Comparison of ENCODE assay signal across 13 mouse cellular contexts in the genomic region with DNA sequence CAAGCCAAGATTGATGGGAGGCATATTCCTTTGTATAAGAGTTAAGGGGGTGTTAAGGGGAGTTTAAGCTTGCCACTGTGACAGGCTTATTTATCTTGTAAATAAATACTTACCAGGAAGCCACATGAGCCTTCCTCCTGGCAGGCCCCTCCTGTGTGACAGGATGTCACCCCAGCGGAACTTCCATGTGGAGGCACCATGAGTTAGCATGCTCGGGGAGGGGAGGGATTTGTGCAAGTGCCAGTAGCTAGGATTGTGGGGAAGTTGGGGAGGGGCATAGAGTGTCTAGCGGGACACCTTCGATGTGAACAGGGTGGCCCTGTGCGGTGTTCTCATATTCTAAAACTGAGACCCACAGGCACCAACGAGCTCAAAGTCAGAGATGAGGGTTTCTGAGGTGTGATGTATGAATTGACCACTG.
DNase-seq lines count a peak whose midpoint lies in the region; ATAC-seq and TF ChIP-seq lines count a peak whose summit lies in the region.
"Had no signal": no experiment of that assay in that cellular context is flagged by ENCODE, and none has a peak within 500 bp of the region (broad histone marks: within the 10 kb centered on the region; RNA-seq: fewer than 3 reads in every experiment).

No protein-coding gene starts in this region.

- no peak for TF ChIP-seq POLR2A in brain, embryonic 14.5 days (IDR thresholded peaks at IDR 0.05; ENCODE audit: borderline replicate concordance, extremely low read depth, insufficient read depth, insufficient read length, poor library complexity, severe bottlenecking)

- WGBS in forebrain, embryonic 14.5 days, result 88% methylated on average over 6 of the region's 6 CpGs
- 87% methylated on average over 6 of the region's 6 CpGs for WGBS in forebrain, embryonic 10.5 days
- WGBS in kidney, embryonic 14.5 days, result 52% methylated on average over 6 of the region's 6 CpGs
- WGBS in midbrain, embryonic 10.5 days, result 87% methylated on average over 6 of the region's 6 CpGs

- H3K9me3 ChIP-seq in forebrain, embryonic 14.5 days (replicated peaks; ENCODE audit: control insufficient read depth, low read length), result no peaks in the 10 kb centered on the region
- no peaks in the 10 kb centered on the region for H3K9me3 ChIP-seq in forebrain, embryonic 10.5 days
- H3K9me3 ChIP-seq in kidney, embryonic 14.5 days (ENCODE audit: control insufficient read depth, low read length), result no peaks in the 10 kb centered on the region
- H3K9me3 ChIP-seq in midbrain, embryonic 10.5 days (replicated peaks), result no peaks in the 10 kb centered on the region
- H3K9me3 ChIP-seq: limb, embryonic 13.5 days had no signal

- no peak overlapping the region for H3K27ac ChIP-seq in forebrain, embryonic 14.5 days (ENCODE audit: low read depth, low read length)
- no peak overlapping the region for H3K27ac ChIP-seq in forebrain, embryonic 10.5 days
- H3K27ac ChIP-seq in kidney, embryonic 14.5 days (ENCODE audit: low read depth, low read length), result no peak overlapping the region
- 0 out of 2 replicates have a peak overlapping the region, but pooled peaks have one; percentile 28 for H3K27ac ChIP-seq in midbrain, embryonic 10.5 days (replicated peaks)
- H3K27ac ChIP-seq: limb, embryonic 13.5 days had no signal

- H3K9ac ChIP-seq in forebrain, embryonic 14.5 days (ENCODE audit: low read length), result no peak overlapping the region
- H3K9ac ChIP-seq in kidney, embryonic 14.5 days (ENCODE audit: low read depth, low read length), result no peak overlapping the region
- H3K9ac ChIP-seq: limb, embryonic 13.5 days had no signal

- DNase-seq in forebrain, embryonic 14.5 days (ENCODE audit: low spot score), result peak; percentile 37
- no peak for DNase-seq in forebrain, embryonic 10.5 days (ENCODE audit: extremely low spot score, low spot score)
- DNase-seq in brain, embryonic 14.5 days (ENCODE audit: low read depth), result peak; percentile 67
- DNase-seq in midbrain, embryonic 10.5 days (ENCODE audit: low spot score), result no peak
- DNase-seq in cerebellum, adult 11-12 months, result no peak
- DNase-seq in thymus, postnatal 36 days, result no peak
- DNase-seq in heart, adult 9 months (ENCODE audit: low spot score in 2 of 2), result no peak
- DNase-seq: gastrocnemius, postnatal 25 days; heart, postnatal 36 days had no signal

- peaks cover 5% of the 10 kb centered on the region; the same call in 1 of the 2 replicates for H3K4me1 ChIP-seq in forebrain, embryonic 14.5 days (ENCODE audit: control insufficient read depth, insufficient read depth, low read length)
- H3K4me1 ChIP-seq in forebrain, embryonic 10.5 days, result 0 out of 2 replicates have a peak, but pooled peaks cover 7% of the 10 kb centered on the region
- peaks cover 6% of the 10 kb centered on the region; the same call in 1 of the 2 replicates for H3K4me1 ChIP-seq in kidney, embryonic 14.5 days (ENCODE audit: control insufficient read depth, insufficient read depth, low read length)
- peaks cover 17% of the 10 kb centered on the region for H3K4me1 ChIP-seq in midbrain, embryonic 10.5 days

- H3K36me3 ChIP-seq in forebrain, embryonic 14.5 days (ENCODE audit: control insufficient read depth, insufficient read depth, low read length), result peaks cover 3% of the 10 kb centered on the region; the same call in 1 of the 2 replicates
- no peaks in the 10 kb centered on the region for H3K36me3 ChIP-seq in forebrain, embryonic 10.5 days (replicated peaks)
- H3K36me3 ChIP-seq in kidney, embryonic 14.5 days (ENCODE audit: control insufficient read depth, insufficient read depth, low read length), result no peaks in the 10 kb centered on the region
- no peaks in the 10 kb centered on the region for H3K36me3 ChIP-seq in midbrain, embryonic 10.5 days
- H3K36me3 ChIP-seq: G1E; limb, embryonic 13.5 days had no signal

- TF ChIP-seq CTCF in brain, embryonic 14.5 days (IDR thresholded peaks at IDR 0.05; ENCODE audit: borderline replicate concordance, extremely low read depth, insufficient read depth, insufficient read length), result no peak

- 0 out of 2 replicates have a peak, but pooled peaks have one; percentile 12 for ATAC-seq in forebrain, embryonic 14.5 days
- ATAC-seq in kidney, embryonic 14.5 days (ENCODE audit: low FRiP score, low TSS enrichment), result peak; percentile 58
- ATAC-seq: activated CD4-positive, CD25-positive, alpha-beta regulatory T cell, adult 4 months had no signal

- H3K4me3 ChIP-seq in forebrain, embryonic 14.5 days (ENCODE audit: low read depth, low read length), result no peak overlapping the region
- no peak overlapping the region for H3K4me3 ChIP-seq in forebrain, embryonic 10.5 days
- H3K4me3 ChIP-seq in kidney, embryonic 14.5 days (ENCODE audit: low read length), result no peak overlapping the region
- H3K4me3 ChIP-seq in midbrain, embryonic 10.5 days, result no peak overlapping the region
- H3K4me3 ChIP-seq: limb, embryonic 13.5 days had no signal

- H3K4me2 ChIP-seq in forebrain, embryonic 14.5 days (ENCODE audit: low read length), result no peak overlapping the region
- no peak overlapping the region for H3K4me2 ChIP-seq in kidney, embryonic 14.5 days (replicated peaks; ENCODE audit: low read depth, low read length)
- H3K4me2 ChIP-seq: limb, embryonic 13.5 days had no signal

- no peaks in the 10 kb centered on the region for H3K27me3 ChIP-seq in forebrain, embryonic 14.5 days (replicated peaks; ENCODE audit: control insufficient read depth, insufficient read depth, low read length)
- peaks cover 4% of the 10 kb centered on the region; the same call in 1 of the 2 replicates for H3K27me3 ChIP-seq in forebrain, embryonic 10.5 days (ENCODE audit: poor library complexity, severe bottlenecking)
- no peaks in the 10 kb centered on the region for H3K27me3 ChIP-seq in kidney, embryonic 14.5 days (ENCODE audit: control insufficient read depth, insufficient read depth, low read length)
- H3K27me3 ChIP-seq in midbrain, embryonic 10.5 days (ENCODE audit: low read depth, poor library complexity, severe bottlenecking), result no peaks in the 10 kb centered on the region
- H3K27me3 ChIP-seq: limb, embryonic 13.5 days had no signal

Comparison
In these comparisons a context has a peak if more than half of its experiments do, and no peak if none do; other contexts are left out.
1. DNase-seq: peak in forebrain, embryonic 14.5 days (single experiment) and brain, embryonic 14.5 days (single experiment); none in forebrain, embryonic 10.5 days (single experiment), midbrain, embryonic 10.5 days (single experiment), cerebellum, adult 11-12 months (single experiment), thymus, postnatal 36 days (0 of 2) and heart, adult 9 months (0 of 2).